Mouse (Mus musculus) heart, embryonic 13.5 days (tissue): ENCODE measurements around the gene Susd6. TPM values are rescaled to one million over a fixed set of nuclear protein-coding genes. Genes with fewer than 3 reads are reported as not detected.
"Not testable (repeated sequence)": the region's sequence is repeated elsewhere in the genome, so short reads cannot be mapped to it uniquely, and the experiment has no call there.

Source experiments
- ATAC-seq: fragments of 200-750 bp; cut with Nextera tagmentation; 2 replicates; pipeline ENCODE4 v1.8.0; 2017; ENCODE audit warnings: moderate TSS enrichment; ENCODE audit not compliant: insufficient number of reproducible peaks, low FRiP score, low TSS enrichment; ENCODE audit errors: extremely low read depth
- H3K27ac ChIP-seq: fragments of 300-500 bp; sonication (generic); replicated peaks from 2 replicates; pipeline ENCODE4 v1.5.1; 2015; ENCODE audit warnings: moderate library complexity, mild to moderate bottlenecking, inconsistent platforms
- H3K27me3 ChIP-seq: fragments of 300-500 bp; sonication (generic); replicated peaks from 2 replicates; pipeline ENCODE4 v1.6.1; 2015; ENCODE audit warnings: mild to moderate bottlenecking, inconsistent platforms
- H3K36me3 ChIP-seq: fragments of 300-500 bp; sonication (generic); 2 replicates; pipeline ENCODE4 v1.6.1; 2015; ENCODE audit warnings: mild to moderate bottlenecking, inconsistent platforms
- H3K4me1 ChIP-seq: fragments of 300-500 bp; sonication (generic); 2 replicates; pipeline ENCODE4 v1.6.1; 2015; ENCODE audit warnings: inconsistent platforms
- H3K4me2 ChIP-seq: fragments of 300-500 bp; sonication (generic); 2 replicates; pipeline ENCODE4 v1.6.1; 2015; ENCODE audit warnings: inconsistent platforms, mild to moderate bottlenecking, moderate library complexity
- H3K4me3 ChIP-seq: fragments of 300-500 bp; sonication (generic); 2 replicates; pipeline ENCODE4 v1.5.1; 2015; ENCODE audit warnings: moderate library complexity, mild to moderate bottlenecking, inconsistent platforms
- H3K9ac ChIP-seq: fragments of 300-500 bp; sonication (generic); 2 replicates; pipeline ENCODE4 v1.6.1; 2015; ENCODE audit warnings: inconsistent platforms, mild to moderate bottlenecking, moderate library complexity
- H3K9me3 ChIP-seq: fragments of 300-500 bp; sonication (generic); 2 replicates; pipeline ENCODE4 v1.6.1; 2016; ENCODE audit warnings: inconsistent platforms
- WGBS: fragments of 180-500 bp; shearing (Covaris S2); methylation state at CpG from one replicate; pipeline ENCODE4 v1.1.7; 2015; ENCODE audit warnings: mixed read lengths; 5-methylcytosine and 5-hydroxymethylcytosine counted together
- polyA plus RNA-seq: library from polyadenylated mRNA; unstranded; fragments of >200 nt; fragmentation: Nextera tagmentation; extraction: Ambion mirVana; gene quantifications from 2 replicates; pipeline ENCODE4 v1.2.1, GENCODE M21; 2015

Gene Susd6
- polyA plus RNA-seq, 1 experiment from 2014 or later: 14.3 TPM

- Histone ChIP-seq H3K4me2 (no peak overlapping the region), H3K27ac (peak overlapping the region; percentile 45), H3K27me3 (no peaks in the 10 kb centered on the region), H3K36me3 (no peaks in the 10 kb centered on the region), H3K9ac (no peak overlapping the region), H3K4me1 (peaks cover 94% of the 10 kb centered on the region), H3K9me3 (no peaks in the 10 kb centered on the region), H3K4me3 (no peak overlapping the region)
- WGBS: 38% methylated on average over 1 of the region's 1 CpGs
- no peak for ATAC-seq
Observed at GRCm38 (mm10) chr12:80815298-80815697, 25.0 kb downstream of the Susd6 start.

DNA sequence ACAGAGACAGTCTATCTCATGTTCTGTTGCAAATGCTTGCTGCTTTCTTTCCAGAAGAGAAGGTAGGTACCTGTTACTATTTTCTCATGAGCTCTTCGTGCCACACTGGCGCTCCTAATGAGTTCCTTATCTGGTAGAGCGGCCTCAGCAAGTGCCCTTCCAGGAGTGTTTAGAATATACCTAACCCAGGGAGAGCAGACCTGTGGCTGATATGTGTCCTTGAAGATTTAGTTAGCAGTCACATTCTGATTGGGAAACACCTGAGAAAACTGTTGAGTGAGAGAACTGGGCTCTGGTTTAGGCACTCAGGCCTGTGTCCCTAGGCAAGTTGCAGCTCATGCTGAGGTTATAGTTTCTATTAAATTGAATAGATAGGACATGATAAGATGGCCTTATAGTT is 25.6 kb downstream of the Susd6 start:
- no peaks in the 10 kb centered on the region for H3K9me3 ChIP-seq
- 30% methylated on average over 3 of the region's 3 CpGs for WGBS
- no peak overlapping the region for H3K9ac ChIP-seq
- H3K36me3 ChIP-seq: no peaks in the 10 kb centered on the region
- no peaks in the 10 kb centered on the region for H3K27me3 ChIP-seq
- H3K4me2 ChIP-seq: 0 out of 2 replicates have a peak overlapping the region, but pooled peaks have one; percentile 14
- H3K4me3 ChIP-seq: no peak overlapping the region
- ATAC-seq: no peak
- H3K4me1 ChIP-seq: peaks cover 94% of the 10 kb centered on the region
- H3K27ac ChIP-seq: peak overlapping the region; percentile 45

DNA sequence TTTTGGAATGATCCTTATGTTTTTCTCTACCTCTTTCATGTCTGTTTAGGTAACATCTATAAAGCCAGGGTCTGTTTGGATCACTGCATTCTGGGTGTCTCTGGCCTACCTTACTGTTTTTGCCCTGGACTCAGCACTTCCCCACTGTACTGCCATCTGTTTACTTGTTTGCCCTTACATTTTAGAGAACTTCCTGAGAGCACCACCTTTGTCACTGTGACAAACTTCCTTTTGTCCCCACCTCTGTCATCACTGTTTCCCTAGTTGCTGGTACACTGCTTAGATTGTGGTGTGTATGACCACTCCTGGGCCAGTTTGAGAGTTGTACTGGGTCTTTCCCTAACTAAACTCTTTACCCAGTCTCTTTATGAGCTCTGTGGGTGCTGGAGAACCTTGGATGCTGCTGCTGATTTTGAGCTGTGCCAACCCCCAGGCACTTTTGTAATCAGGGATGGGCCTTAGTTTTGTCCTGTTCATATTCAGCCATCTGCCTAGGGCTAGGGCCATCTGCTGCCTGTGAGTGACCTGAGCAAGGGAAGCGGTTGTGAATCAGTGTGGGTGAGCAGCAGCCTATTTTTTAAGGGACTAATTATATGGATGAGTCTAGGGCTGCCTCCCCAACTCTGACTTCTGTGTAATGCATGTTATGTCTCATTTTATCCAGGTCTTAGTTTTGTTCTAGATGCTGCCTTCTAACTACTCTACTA is 26.2 kb downstream of the Susd6 start:
- Histone ChIP-seq H3K9ac (0 out of 2 replicates have a peak overlapping the region, but pooled peaks have one; percentile 35), H3K4me1 (peaks cover 94% of the 10 kb centered on the region), H3K4me2 (peak overlapping the region; percentile 14; the same call in 1 of the 2 replicates), H3K27ac (peak overlapping the region; percentile 45), H3K9me3 (no peaks in the 10 kb centered on the region), H3K27me3 (no peaks in the 10 kb centered on the region), H3K36me3 (no peaks in the 10 kb centered on the region), H3K4me3 (no peak overlapping the region)
- WGBS: 61% methylated on average over 1 of the region's 1 CpGs
- no peak for ATAC-seq

DNA sequence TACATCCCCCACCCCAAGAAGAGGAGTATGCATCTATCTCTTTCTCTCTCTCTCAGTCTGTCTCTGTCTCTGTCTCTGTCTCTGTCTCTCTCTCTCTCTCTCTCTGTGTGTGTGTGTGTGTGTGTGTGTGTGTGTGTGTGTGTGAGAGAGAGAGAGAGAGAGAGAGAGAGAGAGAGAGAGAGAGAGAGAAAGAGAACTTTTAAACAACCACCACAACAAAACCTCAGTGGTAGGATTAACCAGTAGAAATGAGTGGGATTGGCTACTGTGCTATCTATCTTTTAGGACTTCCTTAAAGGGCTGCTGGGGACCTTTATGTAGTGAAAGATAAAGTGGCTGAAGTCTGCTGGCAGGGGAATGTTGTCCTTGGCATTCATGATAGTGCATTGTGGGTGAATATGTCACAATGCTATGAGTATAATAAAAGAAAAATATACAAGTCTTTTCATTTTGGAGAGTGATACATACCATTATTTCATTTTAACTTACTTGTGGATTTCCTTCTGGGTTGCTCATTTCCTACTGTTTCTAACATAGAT is 27.5 kb downstream of the Susd6 start:
- 0 out of 2 replicates have a peak overlapping the region, but pooled peaks have one; percentile 15 for H3K27ac ChIP-seq
- no peak overlapping the region for H3K4me3 ChIP-seq
- no peak for ATAC-seq
- peaks cover 94% of the 10 kb centered on the region for H3K4me1 ChIP-seq
- no peaks in the 10 kb centered on the region for H3K27me3 ChIP-seq
- H3K4me2 ChIP-seq: no peak overlapping the region
- H3K9me3 ChIP-seq: no peaks in the 10 kb centered on the region
- no peak overlapping the region for H3K9ac ChIP-seq
- H3K36me3 ChIP-seq: no peaks in the 10 kb centered on the region

DNA sequence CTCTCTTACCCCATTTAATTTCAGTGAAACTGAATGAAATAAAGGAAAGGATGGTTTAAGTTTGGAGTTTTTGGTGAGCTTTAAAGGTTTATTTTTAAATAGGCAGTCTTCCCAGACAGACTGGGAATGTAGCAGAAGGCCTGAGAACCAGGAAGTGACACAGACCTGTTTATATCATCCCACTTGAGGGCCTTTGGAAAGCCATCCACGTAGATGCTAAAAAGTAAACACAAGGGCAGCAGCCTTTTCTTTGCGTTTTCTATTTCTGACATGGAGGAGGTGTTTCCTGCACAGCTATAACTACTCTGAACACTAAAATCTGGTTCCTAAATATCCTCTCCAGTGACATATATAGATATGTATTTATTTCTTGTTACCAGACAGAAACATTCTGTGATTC is 28.7 kb downstream of the Susd6 start:
- 42% methylated on average over 2 of the region's 2 CpGs for WGBS
- H3K9ac ChIP-seq, H3K4me2 ChIP-seq, H3K4me3 ChIP-seq, H3K27me3 ChIP-seq, H3K27ac ChIP-seq, H3K36me3 ChIP-seq, ATAC-seq, H3K9me3 ChIP-seq: not testable (repeated sequence)
- H3K4me1 ChIP-seq: peaks cover 86% of the 10 kb centered on the region

- no peak overlapping the region for H3K9ac ChIP-seq
- no peaks in the 10 kb centered on the region for H3K9me3 ChIP-seq
- H3K36me3 ChIP-seq: no peaks in the 10 kb centered on the region
- WGBS: 62% methylated on average over 4 of the region's 4 CpGs
- no peak overlapping the region for H3K4me3 ChIP-seq
- no peak for ATAC-seq
- H3K4me1 ChIP-seq: peaks cover 77% of the 10 kb centered on the region
- H3K27me3 ChIP-seq: no peaks in the 10 kb centered on the region
- peak overlapping the region; percentile 40; the same call in 1 of the 2 replicates for H3K27ac ChIP-seq
- H3K4me2 ChIP-seq: no peak overlapping the region
Observed at GRCm38 (mm10) chr12:80821312-80822007, 31.1 kb downstream of the Susd6 start.

GRCm38 (mm10) chr12:80822533-80822932 is 32.2 kb downstream of the Susd6 start:
- Histone ChIP-seq H3K4me3 (no peak overlapping the region), H3K36me3 (no peaks in the 10 kb centered on the region), H3K27ac (no peak overlapping the region), H3K4me2 (no peak overlapping the region), H3K27me3 (no peaks in the 10 kb centered on the region), H3K9me3 (no peaks in the 10 kb centered on the region), H3K4me1 (peaks cover 76% of the 10 kb centered on the region), H3K9ac (no peak overlapping the region)
- ATAC-seq: no peak
- WGBS: 94% methylated on average over 7 of the region's 7 CpGs

GRCm38 (mm10) chr12:80824202-80824601 is 33.9 kb downstream of the Susd6 start:
- 69% methylated on average over 1 of the region's 1 CpGs for WGBS
- Histone ChIP-seq H3K9ac (no peak overlapping the region), H3K4me1 (peaks cover 74% of the 10 kb centered on the region), H3K36me3 (peaks cover under 1% of the 10 kb centered on the region; the same call in 1 of the 2 replicates), H3K27ac (no peak overlapping the region), H3K9me3 (no peaks in the 10 kb centered on the region), H3K4me3 (no peak overlapping the region), H3K4me2 (no peak overlapping the region), H3K27me3 (no peaks in the 10 kb centered on the region)
- ATAC-seq: no peak

DNA sequence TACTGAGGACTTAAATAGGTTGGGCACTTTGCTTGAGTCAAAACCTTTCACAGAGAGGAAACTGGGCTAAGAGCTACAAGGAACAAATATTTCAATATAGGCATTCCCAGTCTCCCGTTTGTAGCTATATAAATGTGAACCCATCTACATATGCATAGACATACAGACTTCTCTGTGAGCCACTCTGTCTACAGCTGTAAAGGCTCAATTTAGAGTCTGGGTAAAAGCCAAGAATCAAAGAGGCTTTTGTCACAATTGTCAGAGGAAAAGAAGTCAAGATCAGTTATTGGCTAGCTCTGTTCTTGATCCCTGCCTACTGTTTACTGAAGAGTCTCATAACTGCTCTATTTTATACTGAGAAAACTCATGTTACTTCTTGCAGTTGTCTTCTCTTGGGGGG is 36.1 kb downstream of the Susd6 start:
- ATAC-seq: no peak
- Histone ChIP-seq H3K36me3 (peaks cover 6% of the 10 kb centered on the region; the same call in 1 of the 2 replicates), H3K27ac (no peak overlapping the region), H3K9ac (no peak overlapping the region), H3K4me1 (peaks cover 73% of the 10 kb centered on the region), H3K9me3 (no peaks in the 10 kb centered on the region), H3K4me2 (no peak overlapping the region), H3K27me3 (no peaks in the 10 kb centered on the region), H3K4me3 (no peak overlapping the region)
- WGBS: 67% methylated on average over 1 of the region's 1 CpGs

DNA sequence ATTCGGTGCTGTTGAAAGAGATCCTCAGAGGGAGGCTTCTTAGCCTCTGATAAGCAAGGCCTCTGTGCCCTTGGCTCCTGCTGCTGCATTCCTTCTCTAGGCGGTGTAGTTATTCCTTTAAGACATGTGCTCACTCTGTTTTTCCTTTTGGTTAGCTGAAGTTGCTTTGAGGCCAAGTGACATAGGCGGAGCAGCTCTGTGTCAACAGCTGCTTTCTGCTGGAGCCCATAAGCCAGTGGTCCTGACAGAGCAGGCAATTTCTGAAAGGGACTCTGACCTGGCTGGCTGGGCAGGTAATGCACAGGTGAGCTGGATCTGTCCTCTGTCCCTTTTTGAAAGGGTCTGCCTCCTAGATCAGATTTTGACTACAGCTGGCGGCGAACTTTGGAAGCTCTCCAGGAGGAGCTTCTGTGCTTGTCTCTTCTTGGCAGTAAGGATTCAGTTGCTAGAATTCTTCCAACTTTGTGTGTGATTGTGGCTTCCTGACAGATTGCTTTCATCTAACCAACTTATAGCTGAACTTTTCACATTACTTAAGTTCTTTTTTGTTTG is 37.2 kb downstream of the Susd6 start:
- H3K27ac ChIP-seq: peak overlapping the region; percentile 68
- H3K4me1 ChIP-seq: peaks cover 67% of the 10 kb centered on the region
- H3K9me3 ChIP-seq: no peaks in the 10 kb centered on the region
- peaks cover 11% of the 10 kb centered on the region for H3K36me3 ChIP-seq
- no peaks in the 10 kb centered on the region for H3K27me3 ChIP-seq
- peak overlapping the region; percentile 3; the same call in 1 of the 2 replicates for H3K4me2 ChIP-seq
- no peak overlapping the region for H3K4me3 ChIP-seq
- H3K9ac ChIP-seq: peak overlapping the region; percentile 10; the same call in 1 of the 2 replicates
- ATAC-seq: no peak
- WGBS: 27% methylated on average over 5 of the region's 5 CpGs

DNA sequence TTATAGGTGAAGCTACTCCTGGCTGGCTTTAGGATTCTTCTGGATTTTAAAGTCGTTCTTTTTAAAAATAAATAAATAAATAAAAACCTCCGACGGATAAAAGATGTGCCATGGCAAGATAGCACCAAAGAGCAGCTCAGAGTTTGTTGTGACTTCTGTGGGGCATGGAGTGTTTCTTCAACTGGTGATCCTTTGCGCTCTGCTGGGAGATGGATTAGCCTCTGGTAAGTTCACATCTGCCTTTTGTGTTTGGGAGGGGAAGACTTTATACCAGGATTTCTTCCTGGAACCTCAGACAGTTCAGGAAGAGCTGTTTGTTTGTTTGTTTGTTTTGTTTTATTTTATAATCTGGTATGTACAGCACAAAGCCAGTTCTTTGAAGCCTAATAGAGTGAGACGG is 37.7 kb downstream of the Susd6 start:
- no peaks in the 10 kb centered on the region for H3K27me3 ChIP-seq
- H3K9ac ChIP-seq: no peak overlapping the region
- ATAC-seq: no peak
- H3K4me3 ChIP-seq: no peak overlapping the region
- H3K27ac ChIP-seq: peak overlapping the region; percentile 68
- H3K9me3 ChIP-seq: no peaks in the 10 kb centered on the region
- WGBS: 65% methylated on average over 5 of the region's 5 CpGs
- peaks cover 67% of the 10 kb centered on the region for H3K4me1 ChIP-seq
- H3K4me2 ChIP-seq: no peak overlapping the region
- peaks cover 11% of the 10 kb centered on the region for H3K36me3 ChIP-seq
